Mouse (Mus musculus) C2C12 (cell line): ENCODE results near the gene Vpreb1. TPM values are rescaled to one million over a fixed set of nuclear protein-coding genes. Genes with fewer than 3 reads are reported as not detected.
"Not testable (repeated sequence)": the region's sequence is repeated elsewhere in the genome, so short reads cannot be mapped to it uniquely, and the experiment has no call there.

Experiments
- H3K27me3 ChIP-seq: one replicate; pipeline ENCODE4 v1.6.1; 2011; ENCODE audit not compliant: control insufficient read depth, insufficient read depth, insufficient read length
- H3K36me3 ChIP-seq: one replicate; pipeline ENCODE4 v1.6.1; 2011; ENCODE audit not compliant: control insufficient read depth, insufficient read depth
- H3K4me3 ChIP-seq: one replicate; pipeline ENCODE4 v1.5.1; 2011; ENCODE audit warnings: mild to moderate bottlenecking, control low read depth; ENCODE audit not compliant: poor library complexity, insufficient read depth, severe bottlenecking
- H3K79me2 ChIP-seq: one replicate; pipeline ENCODE4 v1.6.1; 2011; ENCODE audit not compliant: control insufficient read depth, insufficient read depth
- H3K79me3 ChIP-seq: one replicate; pipeline ENCODE4 v1.6.1; 2011; ENCODE audit warnings: low read depth, control low read depth
- H3ac ChIP-seq: one replicate; pipeline ENCODE3; 2011; ENCODE audit warnings: low read depth; ENCODE audit not compliant: control insufficient read depth, insufficient read length
- CEBPB ChIP-seq: IDR thresholded peaks from one replicate; pipeline ENCODE4 v1.6.1; 2011; ENCODE audit warnings: low read depth, mild to moderate bottlenecking, control low read depth, moderate library complexity
- CTCF ChIP-seq: IDR thresholded peaks from one replicate; pipeline ENCODE4 v1.5.1; 2011; ENCODE audit not compliant: control insufficient read depth, insufficient read depth, insufficient read length
- FOSL1 ChIP-seq: IDR thresholded peaks from one replicate; pipeline ENCODE4 v1.8.0; 2011; ENCODE audit warnings: mild to moderate bottlenecking, low read length; ENCODE audit not compliant: poor library complexity, insufficient read depth, severe bottlenecking
- MAX ChIP-seq: IDR thresholded peaks from one replicate; pipeline ENCODE4 v1.6.1; 2011; ENCODE audit warnings: mild to moderate bottlenecking, control low read depth
- MYOD1 ChIP-seq: IDR thresholded peaks from one replicate; pipeline ENCODE4 v1.6.1; 2011; ENCODE audit warnings: low read depth; ENCODE audit not compliant: control insufficient read depth, insufficient read length
- MYOG ChIP-seq: IDR thresholded peaks from one replicate; pipeline ENCODE4 v1.6.1; 2011; ENCODE audit not compliant: control insufficient read depth, insufficient read length; ENCODE audit errors: extremely low read depth
- USF1 ChIP-seq: IDR thresholded peaks from one replicate; pipeline ENCODE4 v1.6.1; 2011; ENCODE audit warnings: low read depth, mild to moderate bottlenecking, control low read depth, moderate library complexity
- polyA plus RNA-seq: library from polyadenylated mRNA; unstranded; fragments of >200 nt; fragmentation: generic; extraction: Trizol; gene quantifications from one replicate; pipeline ENCODE4 v1.2.1, GENCODE M21; 2012; ENCODE audit warnings: missing spikeins

Vpreb1 gene
- polyA plus RNA-seq, 1 experiment: 0.56 TPM

- Histone ChIP-seq H3K36me3 (peaks cover 4% of the 10 kb centered on the region), H3K27me3 (no peaks in the 10 kb centered on the region)
Observed at GRCm38 (mm10) chr16:16870241-16870616, 414 bp downstream of the Vpreb1 start.

GRCm38 (mm10) chr16:16865696-16866561 lies 4.7 kb downstream of the Vpreb1 start:
- Histone ChIP-seq H3K4me3 (no peak overlapping the region), H3ac (no peak overlapping the region), H3K79me3 (no peaks in the 10 kb centered on the region), H3K79me2 (peaks cover 3% of the 10 kb centered on the region), H3K36me3 (no peaks in the 10 kb centered on the region), H3K27me3 (no peaks in the 10 kb centered on the region)
- TF ChIP-seq FOSL1 (no peak), MYOG (no peak), CTCF (no peak), USF1 (no peak)

More at GRCm38 (mm10) chr16:16870241-16870616, 414 bp downstream of the Vpreb1 start:
- Histone ChIP-seq H3K79me2 (peaks cover 36% of the 10 kb centered on the region), H3K79me3 (peaks cover 22% of the 10 kb centered on the region), H3K4me3 (peak overlapping the region; percentile 93), H3ac (no peak overlapping the region)
- no peak for TF ChIP-seq CEBPB
- no peak for TF ChIP-seq CTCF
- TF ChIP-seq MYOG: no peak
- no peak for TF ChIP-seq FOSL1
- no peak for TF ChIP-seq MAX

DNA sequence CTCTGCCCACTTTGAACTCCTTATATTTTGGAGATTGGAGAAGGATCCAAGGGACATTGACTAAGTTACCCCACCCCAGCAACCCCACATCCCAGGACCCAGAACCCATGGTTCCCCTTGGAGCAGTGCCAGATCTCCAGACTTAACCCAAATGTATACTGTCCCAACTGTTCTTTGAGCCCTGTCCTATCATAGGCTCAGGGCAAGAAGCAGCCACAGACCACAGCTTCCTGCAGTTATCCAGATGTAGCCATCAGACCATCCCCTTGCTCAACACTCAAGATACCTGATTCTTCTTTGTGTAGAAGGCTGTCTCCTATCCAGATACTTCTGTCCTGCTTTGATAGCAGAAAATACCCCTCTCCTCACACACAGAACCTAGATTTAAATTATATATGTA lies 5.4 kb downstream of the Vpreb1 start:
- no peaks in the 10 kb centered on the region for H3K79me3 ChIP-seq
- no peak overlapping the region for H3ac ChIP-seq
- H3K4me3 ChIP-seq: no peak overlapping the region
- H3K36me3 ChIP-seq: no peaks in the 10 kb centered on the region
- TF ChIP-seq MYOG: no peak
- TF ChIP-seq USF1: no peak
- no peak for TF ChIP-seq MAX
- TF ChIP-seq CEBPB: no peak
- TF ChIP-seq MYOD1: no peak
- TF ChIP-seq FOSL1: no peak
- TF ChIP-seq CTCF: no peak
- no peaks in the 10 kb centered on the region for H3K79me2 ChIP-seq
- no peaks in the 10 kb centered on the region for H3K27me3 ChIP-seq

GRCm38 (mm10) chr16:16863978-16864377 lies 6.7 kb downstream of the Vpreb1 start, which contains the start of gene Igll1:
TSS of gene Igll1 (minus strand) at chr16:16863985.
- no peaks in the 10 kb centered on the region for H3K27me3 ChIP-seq
- H3ac ChIP-seq: no peak within 1 kb of the TSS
- H3K36me3 ChIP-seq: no peaks in the 10 kb centered on the region
- no peak for TF ChIP-seq CEBPB
- TF ChIP-seq MAX: no peak
- TF ChIP-seq FOSL1: no peak
- TF ChIP-seq MYOD1: no peak
- no peak for TF ChIP-seq MYOG
- no peak for TF ChIP-seq USF1
- no peak for TF ChIP-seq CTCF
- H3K79me2 ChIP-seq: no peaks in the 10 kb centered on the region
- no peak within 1 kb of the TSS for H3K4me3 ChIP-seq
- H3K79me3 ChIP-seq: no peaks in the 10 kb centered on the region

DNA sequence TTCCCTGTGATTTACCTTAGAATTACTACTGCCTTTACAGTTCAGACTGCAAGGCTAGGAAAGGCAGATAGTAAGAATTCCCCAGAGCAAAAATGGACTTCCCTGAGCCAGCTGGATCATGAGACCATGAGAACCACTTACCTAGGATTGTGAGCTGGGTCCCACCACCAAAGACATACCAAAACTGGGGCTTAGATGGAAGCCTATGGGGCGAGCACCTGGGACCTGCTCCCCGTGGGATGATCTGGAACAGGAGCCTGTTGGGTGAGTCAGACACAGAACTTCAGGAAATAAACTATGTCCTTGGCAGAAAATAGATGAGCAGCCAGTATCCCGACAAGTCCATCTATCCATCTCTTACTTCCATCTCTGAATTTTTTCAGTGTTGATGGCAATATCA lies 8.4 kb downstream of the Vpreb1 start:
- TF ChIP-seq FOSL1 (no peak), MYOD1 (no peak), CEBPB (no peak), USF1 (no peak), MYOG (no peak), MAX (no peak), CTCF (no peak)

GRCm38 (mm10) chr16:16856731-16857476 lies 13.7 kb downstream of the Vpreb1 start:
- H3K4me3 ChIP-seq: no peak overlapping the region
- no peak overlapping the region for H3ac ChIP-seq
- H3K36me3 ChIP-seq: no peaks in the 10 kb centered on the region
- no peaks in the 10 kb centered on the region for H3K79me2 ChIP-seq
- peaks cover 11% of the 10 kb centered on the region for H3K27me3 ChIP-seq
- TF ChIP-seq FOSL1 (no peak), MAX (no peak), USF1 (no peak), CTCF (no peak), CEBPB (no peak), MYOG (no peak), MYOD1 (no peak)
- no peaks in the 10 kb centered on the region for H3K79me3 ChIP-seq

More for the DNA sequence above, 8.4 kb downstream of the Vpreb1 start:
- Histone ChIP-seq H3K4me3 (no peak overlapping the region), H3K27me3 (peaks cover 3% of the 10 kb centered on the region), H3K79me2 (no peaks in the 10 kb centered on the region), H3K79me3 (no peaks in the 10 kb centered on the region), H3K36me3 (no peaks in the 10 kb centered on the region), H3ac (no peak overlapping the region)

- H3K4me3 ChIP-seq, H3K79me2 ChIP-seq, H3K79me3 ChIP-seq, H3ac ChIP-seq, H3K36me3 ChIP-seq: not testable (repeated sequence)
- peaks cover 11% of the 10 kb centered on the region for H3K27me3 ChIP-seq
Observed at GRCm38 (mm10) chr16:16856054-16856453, 14.6 kb downstream of the Vpreb1 start.
